Mouse (Mus musculus): ENCODE data around the gene Hivep2. TPM values are rescaled to one million over a fixed set of nuclear protein-coding genes. Genes with fewer than 3 reads are reported as not detected.

Gene Hivep2
- polyA plus RNA-seq, 1 experiment from 2014 or later = 6.0 TPM

- no peaks in the 10 kb centered on the region for H3K9me3 ChIP-seq
- WGBS = 15% methylated on average over 8 of the region's 8 CpGs
- H3K4me3 ChIP-seq = peak overlapping the region; percentile 82
- H3K4me2 ChIP-seq = peak overlapping the region; percentile 98
- no peaks in the 10 kb centered on the region for H3K36me3 ChIP-seq
- 0 out of 2 replicates have a peak, but pooled peaks cover 6% of the 10 kb centered on the region for H3K27me3 ChIP-seq
- no peak for ATAC-seq (ENCODE audit: borderline replicate concordance, extremely low read depth, low FRiP score, low TSS enrichment)
- H3K4me1 ChIP-seq = peaks cover 3% of the 10 kb centered on the region; the same call in 1 of the 2 replicates
- peak overlapping the region; percentile 96 for H3K27ac ChIP-seq
- peak overlapping the region; percentile 87; the same call in 1 of the 2 replicates for H3K9ac ChIP-seq
Measured at GRCm38 (mm10) chr10:13963908-13964500, 1.9 kb upstream of the Hivep2 start.

GRCm38 (mm10) chr10:13964501-13965281, 1.2 kb upstream of the Hivep2 start:
- Histone ChIP-seq H3K9me3 (no peaks in the 10 kb centered on the region), H3K27me3 (0 out of 2 replicates have a peak, but pooled peaks cover 6% of the 10 kb centered on the region), H3K4me1 (peaks cover 3% of the 10 kb centered on the region; the same call in 1 of the 2 replicates), H3K27ac (peak overlapping the region; percentile 96), H3K4me2 (peak overlapping the region; percentile 98), H3K4me3 (peak overlapping the region; percentile 82), H3K36me3 (no peaks in the 10 kb centered on the region), H3K9ac (peak overlapping the region; percentile 87)
- peak; percentile 53 for ATAC-seq (ENCODE audit: borderline replicate concordance, extremely low read depth, low FRiP score, low TSS enrichment)
- under 1% methylated on average over 64 of the region's 65 CpGs for WGBS

DNA sequence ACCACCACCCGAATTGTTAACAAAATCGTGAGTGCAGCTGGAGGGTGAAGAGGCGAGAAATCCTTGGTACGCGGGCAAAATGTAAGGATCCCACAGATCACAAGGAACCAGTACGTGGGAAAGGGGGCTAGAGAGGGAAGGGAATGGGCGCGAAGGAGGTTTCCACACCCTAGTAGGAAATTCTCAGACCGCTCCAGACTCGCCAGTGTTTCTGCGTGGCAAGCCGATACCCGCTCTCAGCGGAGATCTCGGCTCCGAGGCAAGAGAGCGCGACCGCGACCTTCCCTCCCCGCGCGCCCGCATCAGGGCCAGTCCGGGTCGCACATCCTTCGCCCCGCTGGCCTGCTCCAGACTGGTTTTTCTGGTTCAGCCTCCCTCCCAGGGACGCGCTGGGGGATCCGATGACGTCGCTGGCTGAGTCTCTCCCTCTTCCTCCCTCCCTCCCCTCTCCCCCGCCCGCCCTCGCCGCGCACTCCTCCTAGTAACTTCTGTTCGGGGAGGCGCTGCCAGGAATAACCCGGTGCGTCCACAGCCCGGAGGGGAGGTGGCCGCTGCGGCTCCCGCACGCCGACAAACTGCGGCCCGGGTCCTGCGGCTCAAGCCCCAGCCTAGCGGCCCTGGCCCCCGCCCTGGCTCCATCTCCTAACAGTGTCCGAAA, 430 bp upstream of the Hivep2 start:
- peak; percentile 82 for ATAC-seq (ENCODE audit: borderline replicate concordance, extremely low read depth, low FRiP score, low TSS enrichment)
- under 1% methylated on average over 54 of the region's 54 CpGs for WGBS
- Histone ChIP-seq H3K4me3 (peak overlapping the region; percentile 82), H3K27ac (peak overlapping the region; percentile 96), H3K4me1 (peaks cover 3% of the 10 kb centered on the region; the same call in 1 of the 2 replicates), H3K9ac (peak overlapping the region; percentile 87), H3K27me3 (0 out of 2 replicates have a peak, but pooled peaks cover 6% of the 10 kb centered on the region), H3K9me3 (no peaks in the 10 kb centered on the region), H3K4me2 (peak overlapping the region; percentile 98), H3K36me3 (no peaks in the 10 kb centered on the region)

DNA sequence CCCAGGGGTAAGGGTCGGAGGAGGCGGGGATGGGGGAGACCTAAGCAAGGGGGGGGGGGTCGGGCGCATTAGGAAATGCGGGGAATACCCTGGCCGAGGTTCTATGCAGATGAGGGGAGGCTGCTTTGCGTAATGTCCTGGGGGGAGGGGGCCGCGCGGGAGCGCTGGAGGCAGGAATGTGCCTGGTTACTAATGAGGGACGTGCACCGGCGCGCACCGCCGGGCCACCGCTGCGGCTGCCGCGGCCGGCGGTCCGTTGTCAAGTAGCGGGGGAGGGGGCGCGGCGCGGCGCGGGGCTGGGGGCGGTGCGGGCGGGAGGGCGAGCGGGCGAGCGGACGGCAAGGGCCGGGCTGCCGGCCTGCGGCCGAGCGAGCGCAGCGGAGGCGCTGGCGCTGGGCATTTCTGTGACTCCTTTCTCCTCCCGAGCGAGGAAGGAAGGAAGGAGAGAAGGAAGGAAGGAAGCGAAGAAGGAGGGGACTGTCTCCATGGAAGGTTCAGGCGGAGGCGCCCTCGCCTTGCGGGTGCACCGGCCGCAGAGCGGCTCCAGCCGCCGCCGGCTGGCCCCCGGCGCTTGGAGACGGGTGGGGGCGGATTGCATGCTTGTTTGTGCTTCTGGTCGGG, 1.1 kb downstream of the Hivep2 start:
- Histone ChIP-seq H3K9me3 (no peaks in the 10 kb centered on the region), H3K4me1 (peaks cover 3% of the 10 kb centered on the region; the same call in 1 of the 2 replicates), H3K4me2 (peak overlapping the region; percentile 98), H3K36me3 (no peaks in the 10 kb centered on the region), H3K9ac (peak overlapping the region; percentile 87), H3K27me3 (0 out of 2 replicates have a peak, but pooled peaks cover 6% of the 10 kb centered on the region), H3K4me3 (peak overlapping the region; percentile 82), H3K27ac (peak overlapping the region; percentile 96)
- 0% methylated on average over 43 of the region's 66 CpGs for WGBS
- peak; percentile 44 for ATAC-seq (ENCODE audit: borderline replicate concordance, extremely low read depth, low FRiP score, low TSS enrichment)

DNA sequence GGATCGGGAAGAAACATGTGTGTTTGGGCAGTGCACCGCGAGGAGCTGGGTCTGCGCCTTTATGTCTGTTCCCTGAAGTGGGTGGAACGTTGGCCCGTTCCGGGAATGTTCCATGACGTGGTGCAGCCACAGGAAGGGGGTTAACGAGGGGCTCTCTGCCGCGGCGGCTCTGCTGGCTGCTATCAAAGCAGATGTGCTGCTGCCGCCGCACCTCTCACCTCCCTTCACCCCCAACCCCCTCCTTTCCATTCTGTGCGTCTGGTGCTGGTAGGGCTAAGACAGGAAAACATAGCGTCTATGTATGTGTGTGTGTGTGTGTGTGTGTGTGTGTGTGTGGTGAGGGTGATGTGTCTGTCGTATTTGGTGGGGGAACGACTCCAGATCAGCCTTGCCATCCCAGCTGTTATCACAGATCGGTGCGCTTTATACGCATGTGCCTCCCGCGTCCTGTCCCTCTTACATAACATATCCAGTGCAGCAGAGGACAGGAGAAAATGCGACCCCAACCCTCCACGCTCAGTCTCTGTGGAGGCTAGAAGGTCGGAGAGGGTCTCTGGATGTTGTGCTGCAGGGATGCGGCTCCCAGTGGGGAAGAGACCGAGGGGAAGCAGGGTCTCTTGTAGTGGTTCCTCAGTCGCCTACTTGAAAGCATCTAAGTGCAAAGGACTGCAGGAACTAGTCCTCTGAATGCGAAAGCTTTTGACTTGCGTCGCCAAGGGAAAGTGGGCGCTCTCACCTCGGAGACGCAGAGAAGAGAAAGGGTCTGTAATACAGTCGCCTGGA, 1.8 kb downstream of the Hivep2 start:
- Histone ChIP-seq H3K27me3 (0 out of 2 replicates have a peak, but pooled peaks cover 6% of the 10 kb centered on the region), H3K27ac (peak overlapping the region; percentile 96), H3K9ac (peak overlapping the region; percentile 87), H3K4me1 (peaks cover 3% of the 10 kb centered on the region; the same call in 1 of the 2 replicates), H3K4me2 (peak overlapping the region; percentile 98), H3K9me3 (no peaks in the 10 kb centered on the region), H3K4me3 (peak overlapping the region; percentile 82), H3K36me3 (no peaks in the 10 kb centered on the region)
- ATAC-seq (ENCODE audit: borderline replicate concordance, extremely low read depth, low FRiP score, low TSS enrichment) = peak; percentile 32; the same call in 1 of the 2 replicates
- under 1% methylated on average over 35 of the region's 36 CpGs for WGBS

DNA sequence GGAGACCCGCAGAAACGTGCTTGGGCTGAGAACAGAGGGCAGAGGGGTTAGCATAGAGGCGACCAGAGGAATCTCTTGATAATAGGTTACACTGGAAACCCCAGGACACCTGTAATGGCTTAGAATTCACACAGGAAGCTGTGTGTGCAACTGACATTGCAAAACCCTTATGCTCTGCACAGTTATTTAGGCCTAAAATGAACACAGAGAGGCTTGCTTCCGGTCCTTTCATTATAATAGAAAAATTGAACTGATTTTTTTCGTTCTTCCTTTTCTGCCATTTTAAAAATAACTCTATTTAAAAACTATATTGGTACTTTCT, 2.3 kb downstream of the Hivep2 start:
- ATAC-seq (ENCODE audit: borderline replicate concordance, extremely low read depth, low FRiP score, low TSS enrichment) = no peak
- H3K36me3 ChIP-seq = no peaks in the 10 kb centered on the region
- peak overlapping the region; percentile 87 for H3K9ac ChIP-seq
- peak overlapping the region; percentile 82 for H3K4me3 ChIP-seq
- H3K4me1 ChIP-seq = peaks cover 3% of the 10 kb centered on the region; the same call in 1 of the 2 replicates
- 9% methylated on average over 5 of the region's 5 CpGs for WGBS
- 0 out of 2 replicates have a peak, but pooled peaks cover under 1% of the 10 kb centered on the region for H3K27me3 ChIP-seq
- peak overlapping the region; percentile 96 for H3K27ac ChIP-seq
- H3K4me2 ChIP-seq = peak overlapping the region; percentile 98
- H3K9me3 ChIP-seq = no peaks in the 10 kb centered on the region

DNA sequence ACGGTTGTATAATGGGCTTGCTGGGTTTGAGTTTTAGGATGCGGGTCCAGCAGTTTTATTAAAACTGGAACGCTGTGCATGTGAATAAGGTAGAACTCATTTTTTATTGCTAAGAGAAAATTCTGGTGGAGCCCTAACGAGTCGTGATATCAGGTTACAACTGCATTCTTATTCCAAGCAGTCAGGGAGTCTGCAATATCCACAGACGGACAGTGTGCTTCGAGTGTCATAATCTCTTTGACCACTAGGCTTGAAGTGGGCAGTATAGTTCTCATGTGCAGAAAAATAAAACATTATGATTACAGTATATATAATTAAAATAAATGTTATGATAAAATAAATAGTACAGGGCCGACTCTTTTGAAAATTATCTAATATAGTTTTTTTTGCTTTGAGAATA, 3.1 kb downstream of the Hivep2 start:
- Histone ChIP-seq H3K4me3 (no peak overlapping the region), H3K9me3 (no peaks in the 10 kb centered on the region), H3K27ac (no peak overlapping the region), H3K36me3 (no peaks in the 10 kb centered on the region), H3K9ac (no peak overlapping the region), H3K4me2 (no peak overlapping the region), H3K4me1 (peaks cover 10% of the 10 kb centered on the region), H3K27me3 (no peaks in the 10 kb centered on the region)
- 18% methylated on average over 8 of the region's 8 CpGs for WGBS
- ATAC-seq (ENCODE audit: borderline replicate concordance, extremely low read depth, low FRiP score, low TSS enrichment) = no peak

- 73% methylated on average over 3 of the region's 3 CpGs for WGBS
Measured at GRCm38 (mm10) chr10:13970321-13970720, 4.4 kb downstream of the Hivep2 start.

DNA sequence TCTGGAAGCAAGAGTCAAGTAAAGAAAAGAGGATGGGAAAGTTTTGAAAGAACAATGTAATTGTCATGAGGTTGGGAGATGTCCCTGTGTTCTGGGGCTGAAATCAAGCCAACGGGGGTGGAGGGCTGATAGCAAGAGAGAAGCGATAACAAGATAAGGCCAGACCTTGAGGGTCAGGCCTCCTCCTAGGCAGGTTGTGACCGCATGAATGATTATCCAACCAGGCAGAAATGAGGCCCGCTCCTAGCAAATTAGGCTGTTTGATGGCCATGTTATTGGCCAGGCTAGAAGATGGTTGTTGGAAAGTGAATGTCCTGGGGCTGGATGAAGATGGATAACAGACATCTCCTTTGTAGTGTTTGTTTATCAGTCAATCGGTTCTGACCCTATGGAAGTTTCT, 5.4 kb downstream of the Hivep2 start:
- H3K4me1 ChIP-seq = peaks cover 16% of the 10 kb centered on the region
- H3K36me3 ChIP-seq = no peaks in the 10 kb centered on the region
- no peak for ATAC-seq (ENCODE audit: borderline replicate concordance, extremely low read depth, low FRiP score, low TSS enrichment)
- H3K27me3 ChIP-seq = no peaks in the 10 kb centered on the region
- H3K27ac ChIP-seq = no peak overlapping the region
- no peaks in the 10 kb centered on the region for H3K9me3 ChIP-seq
- 54% methylated on average over 5 of the region's 5 CpGs for WGBS
- H3K4me2 ChIP-seq = no peak overlapping the region
- H3K4me3 ChIP-seq = no peak overlapping the region
- H3K9ac ChIP-seq = no peak overlapping the region

More at GRCm38 (mm10) chr10:13970321-13970720, 4.4 kb downstream of the Hivep2 start:
- Histone ChIP-seq H3K4me1 (peaks cover 16% of the 10 kb centered on the region), H3K4me2 (no peak overlapping the region), H3K27me3 (no peaks in the 10 kb centered on the region), H3K27ac (no peak overlapping the region), H3K9ac (no peak overlapping the region), H3K4me3 (no peak overlapping the region), H3K9me3 (no peaks in the 10 kb centered on the region), H3K36me3 (no peaks in the 10 kb centered on the region)
- no peak for ATAC-seq (ENCODE audit: borderline replicate concordance, extremely low read depth, low FRiP score, low TSS enrichment)

DNA sequence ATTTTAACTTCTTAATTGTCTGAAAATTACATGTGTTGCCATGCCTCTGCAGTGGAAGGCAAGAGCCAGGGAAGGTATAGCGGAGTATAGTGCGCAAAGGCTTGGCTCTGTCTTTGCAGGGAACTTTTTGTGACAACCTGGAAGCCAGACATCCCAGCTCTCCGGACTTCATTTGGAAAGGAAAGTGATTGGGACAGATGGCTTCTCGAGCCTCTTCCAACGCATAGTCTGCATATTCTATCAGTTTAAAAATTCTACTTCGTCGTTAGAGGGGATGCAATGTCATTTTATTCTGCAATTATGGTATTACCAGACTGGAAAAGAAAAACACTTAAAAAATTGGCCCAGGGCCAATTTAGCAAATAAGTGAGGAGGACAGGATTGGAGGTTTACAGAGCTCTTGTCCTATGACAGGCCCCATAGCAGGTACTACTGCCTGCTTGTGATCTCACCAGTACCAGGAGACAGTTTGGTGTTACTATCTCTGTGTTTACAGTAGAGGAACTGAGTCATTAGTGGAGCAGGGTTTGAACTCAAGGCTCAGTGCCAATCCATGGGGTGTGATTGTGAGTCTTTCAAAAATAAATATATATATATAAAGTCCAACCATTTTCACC, 7.8 kb downstream of the Hivep2 start:
- 61% methylated on average over 7 of the region's 7 CpGs for WGBS

More for the DNA sequence above, 7.8 kb downstream of the Hivep2 start:
- ATAC-seq (ENCODE audit: borderline replicate concordance, extremely low read depth, low FRiP score, low TSS enrichment) = no peak
- Histone ChIP-seq H3K4me3 (no peak overlapping the region), H3K4me1 (peaks cover 13% of the 10 kb centered on the region), H3K27ac (no peak overlapping the region), H3K9me3 (no peaks in the 10 kb centered on the region), H3K27me3 (no peaks in the 10 kb centered on the region), H3K4me2 (no peak overlapping the region), H3K9ac (no peak overlapping the region), H3K36me3 (no peaks in the 10 kb centered on the region)

Data from lung, embryonic 15.5 days (tissue).